Mouse (Mus musculus): ENCODE results near the gene Doc2a. TPM values are rescaled to one million over a fixed set of nuclear protein-coding genes. Genes with fewer than 3 reads are reported as not detected.
"Not testable (repeated sequence)": the region's sequence is repeated elsewhere in the genome, so short reads cannot be mapped to it uniquely, and the experiment has no call there.

The Doc2a gene
- total RNA-seq, 2 experiments from 2014 or later = not detected

DNA sequence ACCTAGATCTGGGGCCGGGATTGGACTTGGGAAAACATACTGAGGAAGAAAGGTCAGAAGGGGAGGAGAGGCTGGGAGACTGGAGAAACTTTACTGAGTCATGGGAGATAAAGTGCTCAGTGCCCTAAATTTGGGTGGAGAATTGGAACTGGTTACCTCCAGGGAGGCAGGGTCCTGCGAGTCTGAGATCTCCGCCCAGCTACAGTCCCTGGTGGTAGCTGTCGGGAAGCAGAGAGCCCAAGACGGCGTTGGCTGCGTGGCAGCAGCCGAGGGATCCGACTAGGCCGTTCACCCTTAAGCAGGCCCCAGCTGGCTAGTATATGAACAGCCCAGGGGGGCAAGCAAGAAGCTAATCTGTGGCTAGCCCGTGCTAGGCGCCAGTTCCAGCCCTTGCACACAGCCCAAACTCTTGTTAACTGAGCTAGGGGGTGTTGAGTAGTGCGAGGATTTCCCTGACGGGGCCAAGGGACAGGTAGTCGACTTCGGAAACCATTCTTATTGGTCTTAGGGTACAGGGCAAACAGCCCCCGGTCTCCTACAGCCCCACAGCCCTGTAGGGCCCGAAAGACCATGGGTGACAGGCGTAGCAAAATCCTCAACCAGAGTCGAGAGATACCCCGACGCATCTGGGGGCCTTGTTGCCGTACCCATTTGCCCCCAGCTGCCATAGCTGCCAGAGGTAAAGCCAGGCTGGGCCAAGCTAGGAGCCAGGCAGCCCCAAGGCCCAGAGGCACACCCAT lies 22.7 kb downstream of the Doc2a start:
- no peak for DNase-seq

DNA sequence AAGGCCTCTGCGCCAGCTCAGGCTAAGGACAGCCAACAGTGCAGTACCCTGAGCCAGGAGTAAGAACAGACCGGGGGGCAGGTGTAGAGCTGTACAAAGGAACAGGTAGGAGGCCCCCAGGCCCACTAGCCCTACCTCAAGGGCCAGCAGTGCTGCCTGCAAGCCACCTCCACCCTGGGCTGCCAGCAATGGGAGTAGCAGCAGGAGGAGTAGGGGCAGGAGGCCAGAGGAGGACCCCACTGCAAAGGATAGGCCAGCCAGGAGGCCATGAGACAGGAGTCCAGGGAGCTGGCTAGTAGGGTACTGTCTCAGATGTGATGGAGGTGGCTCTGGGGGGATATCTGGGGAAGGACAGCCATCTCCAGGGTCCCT lies 23.3 kb downstream of the Doc2a start:
- DNase-seq = no peak

DNA sequence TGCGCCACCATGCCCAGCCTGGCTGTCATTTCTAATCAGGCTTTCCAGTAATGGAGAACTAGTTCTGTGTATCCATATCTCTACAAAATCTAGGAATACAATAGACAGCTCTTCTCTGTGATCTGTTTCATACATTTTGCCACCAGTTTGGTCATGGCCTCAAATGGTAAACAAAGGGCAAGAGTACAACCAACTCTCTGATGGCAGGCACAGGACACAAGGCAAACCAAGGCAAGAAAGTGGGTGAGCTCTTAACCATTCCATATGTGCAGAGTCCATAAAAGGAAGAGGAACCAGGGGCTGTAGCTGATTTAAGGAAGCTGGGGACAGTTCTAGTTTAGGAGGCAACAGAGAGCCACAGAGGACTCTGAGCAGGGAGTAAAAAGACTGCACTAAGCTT lies 30.0 kb downstream of the Doc2a start:
- no peak for DNase-seq

DNA sequence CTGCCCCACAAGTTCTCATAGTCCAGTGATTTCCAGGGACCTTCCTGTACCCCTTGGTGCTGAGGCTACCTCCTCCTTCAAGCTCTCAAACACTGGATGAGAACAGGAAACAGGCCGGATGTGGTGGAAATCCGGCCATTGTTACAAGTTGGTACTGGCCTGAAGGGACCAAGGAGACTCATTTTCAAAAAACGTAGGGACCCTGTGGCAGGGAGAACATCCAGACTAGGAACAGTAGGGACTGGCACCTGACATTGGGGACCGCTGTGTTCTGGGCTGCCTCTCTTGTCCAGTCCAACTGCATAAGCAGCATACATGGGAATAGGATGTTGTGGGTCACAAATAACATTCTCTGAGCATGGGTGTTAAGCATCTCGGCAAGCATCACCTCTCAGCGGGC lies 33.8 kb downstream of the Doc2a start:
- peak; percentile 43 for DNase-seq

DNA sequence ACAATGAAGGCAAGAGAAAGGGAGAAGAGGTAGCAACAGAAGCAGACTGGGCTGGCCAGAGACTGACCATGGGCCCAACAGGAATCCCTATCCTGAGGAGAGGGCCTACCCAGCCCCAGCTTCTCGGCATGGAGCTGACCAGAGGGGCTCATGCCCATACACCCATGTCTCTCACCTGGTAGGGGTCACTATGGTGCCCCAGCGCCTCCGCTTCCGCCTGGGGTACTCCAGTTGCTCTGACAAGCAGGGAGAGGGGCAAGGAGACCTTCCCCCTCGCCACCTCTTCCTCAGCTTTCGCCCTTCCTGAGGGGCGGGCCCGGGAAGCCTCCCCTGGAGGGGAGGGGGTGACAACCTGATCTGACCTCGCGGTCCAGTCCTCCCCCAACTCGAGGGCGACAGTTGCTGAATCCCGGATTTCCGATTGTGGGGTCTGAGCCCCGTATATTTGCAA lies 36.5 kb downstream of the Doc2a start:
- DNase-seq = no peak

DNA sequence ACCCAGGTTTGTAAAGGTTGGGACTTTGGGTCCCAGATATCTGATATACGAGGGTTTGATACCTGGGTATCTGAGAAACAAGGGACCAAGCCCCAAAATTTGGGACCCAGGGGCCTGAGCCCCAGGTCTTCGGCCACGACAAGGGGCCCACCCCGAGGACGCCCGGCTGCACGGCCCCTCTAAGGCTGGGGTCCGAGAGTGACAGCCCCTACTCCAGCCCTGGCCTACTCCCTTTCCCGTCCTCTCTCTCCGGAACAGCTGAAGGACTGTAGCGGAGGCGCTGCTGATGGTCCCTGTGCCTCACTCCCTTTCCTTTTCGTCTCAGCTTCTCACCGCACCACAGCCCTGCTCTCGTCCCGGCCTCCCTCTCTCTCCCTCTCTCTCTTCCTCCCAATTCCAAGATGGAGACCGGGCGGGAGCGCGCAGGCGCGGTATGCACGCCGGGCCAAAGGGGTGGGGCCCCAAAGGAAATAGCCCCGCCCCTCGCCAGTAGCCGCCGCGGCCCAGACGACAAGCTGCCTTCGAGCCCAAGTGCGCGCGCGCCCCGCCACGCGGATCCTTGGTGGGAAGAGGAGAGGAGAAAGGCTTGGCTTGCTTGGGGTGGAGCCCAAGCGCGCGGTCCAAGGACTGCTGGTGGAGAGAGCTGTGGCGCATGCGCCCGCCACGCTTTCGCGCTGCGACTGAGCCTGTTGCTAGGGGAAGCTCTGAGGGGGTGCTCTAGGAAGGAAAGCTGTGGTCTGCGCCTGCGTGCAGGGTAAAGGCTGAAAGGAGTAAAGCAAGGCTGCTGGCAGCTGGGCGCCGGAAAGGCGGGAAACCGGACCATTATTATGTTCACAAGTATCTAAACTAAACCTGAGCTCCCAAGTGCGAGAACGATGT lies 37.3 kb downstream of the Doc2a start, which contains the start of gene Taok2:
Gene Taok2, minus strand, starts transcription at position 418 of the 879 bp plus-strand sequence.
- peak; percentile 98 for DNase-seq

DNA sequence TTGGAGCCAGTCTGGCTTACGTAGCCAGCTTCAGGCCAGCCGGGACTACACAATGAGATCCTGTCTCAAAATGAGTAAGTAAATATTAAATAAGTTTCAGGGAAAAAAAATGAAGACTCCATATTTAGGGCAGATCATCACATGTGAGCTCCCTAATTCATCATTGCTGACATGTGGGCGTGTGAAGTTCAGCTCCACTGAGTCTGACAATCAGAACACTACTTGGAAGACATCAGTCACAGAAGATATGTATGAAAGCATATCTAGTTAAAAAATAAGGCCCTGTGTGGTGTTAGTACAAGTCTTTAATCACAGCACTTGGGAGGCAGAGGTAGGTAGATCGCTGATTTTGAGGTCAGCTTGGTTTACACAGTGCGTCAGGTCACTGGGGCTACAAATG lies 40.1 kb downstream of the Doc2a start:
- no peak for DNase-seq

DNA sequence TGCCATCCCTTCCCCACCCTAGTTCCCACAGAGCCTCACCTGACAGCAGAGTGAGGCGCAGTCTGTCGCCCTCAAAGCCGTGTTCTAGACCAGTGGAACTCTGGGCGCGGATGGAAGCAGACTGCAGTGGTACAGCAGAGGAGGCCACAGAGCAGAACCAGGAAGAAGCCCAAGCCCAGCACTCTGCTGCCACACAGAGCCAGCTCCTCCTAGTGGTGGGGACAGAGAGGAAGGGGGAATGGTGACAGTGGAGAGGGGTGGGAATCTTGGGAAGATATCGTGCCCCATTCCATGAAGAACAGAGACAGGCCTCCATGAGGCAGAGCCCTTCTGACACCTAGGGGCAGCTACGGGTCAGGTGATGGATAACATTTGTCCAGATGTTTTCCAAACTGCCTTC lies 41.6 kb downstream of the Doc2a start:
- DNase-seq = no peak

DNA sequence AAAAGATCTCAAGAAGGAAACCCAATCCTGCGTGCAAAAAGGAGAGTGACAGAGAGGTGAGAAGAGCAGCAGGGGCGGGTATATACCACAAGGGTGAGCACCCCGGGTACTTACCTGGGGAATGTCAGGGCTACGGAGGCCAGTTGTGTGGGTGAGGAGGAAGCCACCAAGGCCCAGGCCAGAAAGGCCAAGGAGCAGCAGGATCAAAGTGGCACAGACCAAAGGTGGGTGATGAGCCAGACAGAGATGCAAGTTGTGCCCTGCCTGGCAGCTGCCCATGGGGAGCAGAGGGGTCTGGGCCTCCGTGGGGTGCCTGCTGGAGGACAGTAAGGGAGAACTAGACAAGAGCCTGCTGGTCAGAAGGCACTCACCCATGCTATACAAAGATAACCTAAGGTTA lies 49.7 kb downstream of the Doc2a start:
- no peak for DNase-seq

DNA sequence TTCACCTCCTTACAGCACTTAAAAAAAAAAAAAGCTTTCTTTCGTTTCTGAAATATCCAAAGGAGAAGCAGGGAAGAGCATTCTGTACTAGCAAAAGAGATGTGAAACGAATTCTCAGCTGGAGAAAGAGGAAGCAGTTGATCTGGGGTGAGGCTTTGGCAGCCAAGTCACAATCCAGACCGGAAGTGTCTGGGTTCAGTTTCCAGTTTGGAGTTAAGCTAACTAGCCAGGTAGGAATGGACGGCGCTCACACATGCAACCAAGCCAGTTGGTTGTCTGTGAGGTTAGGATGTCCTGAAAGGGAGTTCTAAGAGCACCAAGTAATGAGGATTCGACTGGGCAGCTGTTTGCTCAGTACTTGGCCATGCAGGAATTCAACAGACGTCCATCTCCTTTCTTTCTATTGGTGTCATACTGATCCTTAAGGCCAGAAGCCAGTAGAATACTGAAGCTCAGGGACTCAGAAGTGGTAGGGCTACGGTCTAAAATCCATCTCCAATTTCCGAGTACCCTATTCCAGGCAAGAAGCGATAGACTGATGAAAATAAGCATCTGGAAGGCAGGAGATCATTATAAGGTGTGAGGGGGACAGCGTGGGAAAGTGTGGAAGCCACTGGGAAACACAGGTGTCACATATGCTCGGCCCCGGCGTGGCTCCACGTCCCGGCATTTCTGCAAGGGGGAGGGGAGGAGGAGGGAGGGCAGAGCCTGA lies 50.3 kb downstream of the Doc2a start:
- DNase-seq = peak; percentile 29

DNA sequence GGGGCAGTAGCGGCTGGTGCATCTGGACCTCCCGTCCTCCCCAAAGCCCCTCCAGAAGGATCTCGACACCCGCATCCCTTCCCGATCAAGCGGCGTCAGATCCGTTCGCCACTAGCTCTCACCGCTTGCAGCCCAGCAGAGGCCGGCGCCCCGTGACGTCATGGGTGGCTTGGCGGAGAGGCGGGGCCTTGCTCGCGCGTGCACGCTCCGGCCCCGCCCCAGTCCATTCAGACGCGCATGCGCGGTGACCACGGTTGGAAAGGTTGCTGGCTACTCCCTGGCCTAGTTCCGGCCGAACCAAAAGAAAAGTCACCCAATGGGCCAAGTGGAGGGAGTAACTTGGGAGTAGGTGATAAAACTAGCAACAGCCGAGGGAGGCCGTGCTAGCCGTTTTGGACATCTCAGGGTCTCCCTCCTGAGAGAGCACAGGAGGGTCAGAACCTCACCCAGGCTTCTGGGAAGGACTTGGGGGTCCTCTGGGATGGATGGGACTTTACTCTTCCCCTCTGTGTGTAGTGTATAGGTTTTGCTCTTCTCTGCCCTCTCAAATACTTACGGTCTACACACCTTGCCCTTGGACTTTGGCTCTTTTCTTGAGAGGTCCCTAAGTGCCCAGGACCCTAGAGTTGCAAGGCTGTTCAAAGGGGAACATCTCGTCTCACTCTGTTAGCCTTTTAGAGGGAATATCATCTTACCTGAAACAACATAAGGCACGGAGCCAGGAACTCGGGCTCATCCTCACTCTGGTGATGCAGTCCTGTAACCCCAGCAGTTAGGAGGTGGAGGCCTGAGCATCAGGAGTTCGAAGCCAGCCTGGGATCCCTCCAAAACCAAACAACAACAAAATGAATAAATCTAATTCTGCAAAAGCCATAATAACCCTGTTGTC lies 51.1 kb downstream of the Doc2a start:
- DNase-seq = peak; percentile 99

DNA sequence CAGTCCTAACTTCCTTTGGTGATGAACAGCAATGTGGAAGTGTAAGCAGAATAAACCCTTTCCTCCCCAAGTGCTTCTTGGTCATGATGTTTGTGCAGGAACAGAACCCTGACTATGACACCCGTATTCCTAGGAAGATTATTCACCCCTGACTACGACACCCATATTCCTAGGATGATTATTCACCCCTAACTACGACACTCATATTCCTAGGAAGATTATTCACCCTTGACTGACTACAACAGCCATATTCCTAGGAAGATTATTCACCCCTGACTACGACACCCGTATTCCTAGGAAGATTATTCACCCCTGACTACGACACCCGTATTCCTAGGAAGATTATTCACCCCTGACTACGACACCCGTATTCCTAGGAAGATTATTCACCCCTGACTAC lies 52.6 kb downstream of the Doc2a start:
- not testable (repeated sequence) for DNase-seq

Other genes starting within 250 kb of the Doc2a start
- 1 to 10 TPM; 5.7 to 6.8 TPM for gene Nupr1, start 216.6 kb upstream of the Doc2a start, total RNA-seq (2021)
- gene Sgf29, start 198.1 kb upstream of the Doc2a start, total RNA-seq (2021) = 10 to 100 TPM; 30.9 to 33.2 TPM
- 1 to 10 TPM; 5.5 to 6.6 TPM for gene Sult1a1, start 171.0 kb upstream of the Doc2a start, total RNA-seq (2021)
- gene Bola2, start 152.0 kb upstream of the Doc2a start, total RNA-seq (2021) = 10 to 100 TPM; 56.8 to 57.3 TPM
- 1 to 10 TPM; 7.2 to 8.1 TPM for gene Slx1b, start 151.6 kb upstream of the Doc2a start, total RNA-seq (2021)
- 1 to 10 TPM; 8.4 to 9.2 TPM for gene Coro1a, start 139.6 kb upstream of the Doc2a start, total RNA-seq (2021)
- gene Mapk3, start 87.8 kb upstream of the Doc2a start, total RNA-seq (2021) = 10 to 100 TPM; 80.3 to 90.9 TPM
- gene Gdpd3, start 81.1 kb upstream of the Doc2a start, total RNA-seq (2021) = 1 to 10 TPM; 3.7 to 4.2 TPM
- 10 to 100 TPM; 31.8 to 34.0 TPM for gene Ypel3, start 70.5 kb upstream of the Doc2a start, total RNA-seq (2021)
- under 1 TPM in 1 of 2 experiments, not detected in 1; 0.26 TPM for gene Tbx6, start 65.9 kb upstream of the Doc2a start, total RNA-seq (2021)
- 10 to 100 TPM; 67.6 to 76.6 TPM for gene Ppp4c, start 54.9 kb upstream of the Doc2a start, total RNA-seq (2021)
- gene Fam57b, start 49.7 kb upstream of the Doc2a start, total RNA-seq (2021) = 1 to 10 TPM; 7.7 to 9.3 TPM
- not detected for gene 4930451I11Rik, start 15.8 kb upstream of the Doc2a start, total RNA-seq (2021)
- 10 to 100 TPM; 22.8 to 26.1 TPM for gene Hirip3, start 14.6 kb downstream of the Doc2a start, total RNA-seq (2021)
- 10 to 100 TPM; 33.5 to 34.1 TPM for gene Ino80e, start 15.0 kb downstream of the Doc2a start, total RNA-seq (2021)
- gene Taok2, start 37.3 kb downstream of the Doc2a start, total RNA-seq (2021) = 10 to 100 TPM; 65.0 to 66.5 TPM
- gene Tmem219, start 75.5 kb downstream of the Doc2a start, total RNA-seq (2021) = 10 to 100 TPM; 12.9 to 14.7 TPM
- gene Kctd13, start 81.5 kb downstream of the Doc2a start, total RNA-seq (2021) = 10 to 100 TPM; 10.4 to 10.7 TPM
- under 1 TPM in 1 of 2 experiments, not detected in 1; 0.36 TPM for gene Asphd1, start 102.2 kb downstream of the Doc2a start, total RNA-seq (2021)
- 10 to 100 TPM; 18.6 to 21.2 TPM for gene Sez6l2, start 103.1 kb downstream of the Doc2a start, total RNA-seq (2021)
- 10 to 100 TPM; 69.2 to 72.1 TPM for gene Cdipt, start 128.5 kb downstream of the Doc2a start, total RNA-seq (2021)
- under 1 TPM; 0.24 to 0.29 TPM for gene Cdiptos, start 128.7 kb downstream of the Doc2a start, total RNA-seq (2021)
- gene Mvp, start 167.2 kb downstream of the Doc2a start, total RNA-seq (2021) = 10 to 100 TPM; 27.2 to 28.4 TPM
- gene Pagr1b, start 169.1 kb downstream of the Doc2a start, total RNA-seq (2021) = 1 to 10 TPM; 1.2 to 1.9 TPM
- 10 to 100 TPM; 10.4 to 14.8 TPM for gene Pagr1a, start 169.9 kb downstream of the Doc2a start, total RNA-seq (2021)
- 10 to 100 TPM; 10.0 to 18.2 TPM for gene Gm42742, start 173.7 kb downstream of the Doc2a start, total RNA-seq (2021)
- 1 to 10 TPM; 1.6 to 2.0 TPM for gene Prrt2, start 173.8 kb downstream of the Doc2a start, total RNA-seq (2021)
- gene Maz, start 179.6 kb downstream of the Doc2a start, total RNA-seq (2021) = 100 to 1,000 TPM; 152 TPM
- gene Kif22, start 195.1 kb downstream of the Doc2a start, total RNA-seq (2021) = 10 to 100 TPM; 43.2 to 48.6 TPM
- not detected for gene Zg16, start 239.9 kb downstream of the Doc2a start, total RNA-seq (2021)
- gene AI467606, start 243.9 kb downstream of the Doc2a start, total RNA-seq (2021) = under 1 TPM; 0.71 to 0.74 TPM